Mouse (Mus musculus) lung, embryonic 16.5 days (tissue): ENCODE data around the gene BC035044. TPM values are rescaled to one million over a fixed set of nuclear protein-coding genes. Genes with fewer than 3 reads are reported as not detected.
"Not testable (repeated sequence)": the region's sequence is repeated elsewhere in the genome, so short reads cannot be mapped to it uniquely, and the experiment has no call there.

ENCODE experiments used
- ATAC-seq: fragments of 200-750 bp; cut with Nextera tagmentation; 2 replicates; pipeline ENCODE4 v1.8.0; 2017; ENCODE audit warnings: low read depth, mild to moderate bottlenecking, moderate library complexity
- H3K27ac ChIP-seq: fragments of 300-500 bp; sonication (generic); 2 replicates; pipeline ENCODE4 v1.5.1; 2014; ENCODE audit warnings: mild to moderate bottlenecking, control low read depth, low read length
- H3K27me3 ChIP-seq: fragments of 300-500 bp; sonication (generic); 2 replicates; pipeline ENCODE4 v1.6.1; 2014; ENCODE audit warnings: low read depth, low read length, mixed read lengths; ENCODE audit not compliant: control insufficient read depth, insufficient read depth
- H3K36me3 ChIP-seq: fragments of 300-500 bp; sonication (generic); 2 replicates; pipeline ENCODE4 v1.6.1; 2014; ENCODE audit warnings: low read length; ENCODE audit not compliant: control insufficient read depth, insufficient read depth
- H3K4me1 ChIP-seq: fragments of 300-500 bp; sonication (generic); replicated peaks from 2 replicates; pipeline ENCODE4 v1.6.1; 2014; ENCODE audit warnings: low read length, mixed read lengths; ENCODE audit not compliant: control insufficient read depth, insufficient read depth
- H3K4me2 ChIP-seq: fragments of 300-500 bp; sonication (generic); 2 replicates; pipeline ENCODE4 v1.6.1; 2014; ENCODE audit warnings: low read depth, low read length, control low read depth
- H3K4me3 ChIP-seq: fragments of 300-500 bp; sonication (generic); 2 replicates; pipeline ENCODE4 v1.5.1; 2014; ENCODE audit warnings: mild to moderate bottlenecking, low read length, control low read depth
- H3K9ac ChIP-seq: fragments of 300-500 bp; sonication (generic); 2 replicates; pipeline ENCODE4 v1.6.1; 2014; ENCODE audit warnings: low read length, control low read depth
- H3K9me3 ChIP-seq: fragments of 300-500 bp; sonication (generic); 2 replicates; pipeline ENCODE4 v1.6.1; 2016; ENCODE audit warnings: low read length; ENCODE audit not compliant: control insufficient read depth
- WGBS: fragments of 180-500 bp; shearing (Covaris S2); extraction: QIAGEN DNeasy Blood & Tissue Kit; methylation state at CpG from one replicate; pipeline ENCODE4 v1.1.7; 2014; 5-methylcytosine and 5-hydroxymethylcytosine counted together
- polyA plus RNA-seq: library from polyadenylated mRNA; unstranded; fragments of >200 nt; fragmentation: Nextera tagmentation; extraction: Ambion mirVana; gene quantifications from 2 replicates; pipeline ENCODE4 v1.2.1, GENCODE M21; 2015

The BC035044 gene
- polyA plus RNA-seq, 1 experiment from 2014 or later = 0.87 TPM

DNA sequence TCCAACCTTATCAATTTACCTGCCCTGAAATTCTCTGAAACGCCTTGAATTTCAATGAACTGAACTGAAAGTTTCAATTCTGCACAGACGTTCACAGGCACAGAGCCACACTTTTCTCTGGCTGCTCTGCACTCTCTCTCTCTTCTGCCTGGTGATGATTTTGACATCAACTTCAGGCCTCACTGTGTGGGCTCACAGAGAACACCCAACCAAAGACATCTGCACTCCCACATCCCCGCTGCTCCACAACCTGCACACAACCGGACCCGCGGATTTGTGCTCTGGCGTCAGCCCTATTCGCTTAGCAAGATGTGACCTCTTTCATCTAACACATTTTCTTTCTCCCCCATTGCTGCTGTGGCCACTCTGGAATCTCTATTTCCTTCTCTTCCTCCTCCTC is 46.8 kb downstream of the BC035044 start:
- H3K9me3 ChIP-seq = no peaks in the 10 kb centered on the region
- peaks cover 26% of the 10 kb centered on the region for H3K4me1 ChIP-seq
- H3K36me3 ChIP-seq = no peaks in the 10 kb centered on the region
- 19% methylated on average over 8 of the region's 8 CpGs for WGBS
- peak overlapping the region; percentile 10 for H3K9ac ChIP-seq
- no peak for ATAC-seq
- H3K4me2 ChIP-seq = peak overlapping the region; percentile 81
- peak overlapping the region; percentile 99 for H3K27ac ChIP-seq
- H3K4me3 ChIP-seq = peak overlapping the region; percentile 76; the same call in 1 of the 2 replicates
- H3K27me3 ChIP-seq = no peaks in the 10 kb centered on the region

DNA sequence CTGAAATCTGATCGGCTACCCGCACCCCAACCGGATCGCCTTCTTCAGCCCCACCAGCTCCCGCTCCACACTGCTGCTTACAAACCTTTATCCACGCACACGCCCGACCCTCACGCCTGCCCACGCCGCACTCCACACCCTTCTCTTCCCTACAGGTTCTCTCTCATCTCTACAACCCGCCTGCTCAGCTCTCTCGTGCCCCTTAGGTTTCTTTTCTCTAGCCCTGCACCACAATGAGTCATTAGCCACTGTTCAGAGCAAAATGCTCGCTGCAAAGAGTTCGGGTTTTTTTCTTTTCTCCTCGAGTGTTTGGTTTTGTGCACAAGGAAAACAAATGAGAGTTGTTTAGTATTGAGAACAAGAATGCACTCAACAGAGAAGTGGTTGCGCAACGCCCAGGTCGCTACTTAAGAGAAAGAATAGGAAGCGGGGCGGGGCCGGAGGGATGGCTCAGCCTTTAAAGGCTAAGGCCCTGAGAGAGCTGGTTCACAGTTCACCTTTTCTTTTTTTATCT is 47.4 kb downstream of the BC035044 start:
- WGBS = under 1% methylated on average over 22 of the region's 22 CpGs
- H3K27ac ChIP-seq = peak overlapping the region; percentile 99
- H3K9ac ChIP-seq = peak overlapping the region; percentile 82
- H3K4me3 ChIP-seq = peak overlapping the region; percentile 76
- H3K27me3 ChIP-seq = no peaks in the 10 kb centered on the region
- ATAC-seq = peak; percentile 35
- peak overlapping the region; percentile 81 for H3K4me2 ChIP-seq
- H3K36me3 ChIP-seq = no peaks in the 10 kb centered on the region
- no peaks in the 10 kb centered on the region for H3K9me3 ChIP-seq
- peaks cover 26% of the 10 kb centered on the region for H3K4me1 ChIP-seq

DNA sequence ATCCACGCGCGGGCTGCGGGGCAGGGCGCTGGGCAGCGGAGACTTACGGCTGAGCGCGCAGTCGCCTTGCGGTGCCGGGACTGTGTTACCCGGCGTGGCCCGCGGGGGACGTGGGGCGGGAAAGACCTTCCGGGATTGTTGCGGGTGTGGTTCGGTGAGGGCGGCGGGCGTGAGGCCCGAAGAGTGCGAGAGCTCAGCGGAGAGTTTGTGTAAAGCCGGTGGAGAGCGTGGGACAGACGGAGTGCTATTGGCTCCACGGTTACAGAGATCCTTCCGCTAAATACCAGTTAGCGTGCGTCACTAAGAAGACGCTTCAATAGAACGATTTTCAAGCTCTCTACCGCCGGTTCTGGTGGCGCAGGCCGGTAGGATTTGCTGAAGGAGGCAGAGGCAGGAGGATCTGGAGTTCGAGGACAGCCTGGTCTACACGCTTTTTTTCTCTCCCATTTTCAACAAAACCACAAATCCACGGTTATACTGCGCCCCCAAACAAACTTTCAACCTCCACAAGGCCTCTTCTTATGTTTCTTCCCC is 47.9 kb downstream of the BC035044 start:
- Histone ChIP-seq H3K9me3 (no peaks in the 10 kb centered on the region), H3K4me3 (peak overlapping the region; percentile 76), H3K9ac (peak overlapping the region; percentile 82), H3K4me1 (peaks cover 26% of the 10 kb centered on the region), H3K4me2 (peak overlapping the region; percentile 81), H3K27me3 (no peaks in the 10 kb centered on the region), H3K36me3 (no peaks in the 10 kb centered on the region), H3K27ac (peak overlapping the region; percentile 99)
- under 1% methylated on average over 44 of the region's 44 CpGs for WGBS
- peak; percentile 64 for ATAC-seq

DNA sequence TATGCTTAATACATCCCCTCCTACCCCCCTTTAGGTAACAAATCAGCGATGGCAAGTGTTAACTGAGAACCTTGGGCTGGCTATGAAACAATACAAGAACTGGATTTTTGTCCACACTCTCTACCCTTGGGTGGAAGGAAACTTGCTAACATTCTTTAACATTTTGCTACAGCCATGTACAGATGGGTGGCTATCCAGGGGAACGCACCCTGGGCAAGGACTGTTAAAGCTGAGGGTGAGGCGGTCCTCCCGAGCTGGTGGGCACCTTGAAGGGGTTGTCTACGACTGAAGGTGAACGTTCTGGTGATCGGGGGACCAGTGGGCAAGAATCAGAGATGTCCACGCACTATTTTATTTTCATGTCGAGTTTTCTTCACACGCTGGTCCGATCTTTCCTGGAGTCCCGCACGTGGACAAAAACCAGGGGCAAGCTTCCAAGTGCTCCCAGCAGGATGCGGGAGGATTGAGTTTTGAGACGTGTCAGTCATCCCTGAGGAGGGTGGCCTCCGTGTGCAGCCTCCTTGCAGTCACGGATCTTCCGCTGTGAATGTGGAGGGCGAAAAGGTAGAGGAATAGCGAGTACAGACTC is 48.5 kb downstream of the BC035044 start:
- Histone ChIP-seq H3K27ac (peak overlapping the region; percentile 99), H3K27me3 (no peaks in the 10 kb centered on the region), H3K36me3 (no peaks in the 10 kb centered on the region), H3K4me2 (peak overlapping the region; percentile 81), H3K9ac (peak overlapping the region; percentile 74), H3K4me1 (peaks cover 29% of the 10 kb centered on the region), H3K9me3 (no peaks in the 10 kb centered on the region), H3K4me3 (peak overlapping the region; percentile 76)
- ATAC-seq = no peak
- under 1% methylated on average over 20 of the region's 20 CpGs for WGBS

DNA sequence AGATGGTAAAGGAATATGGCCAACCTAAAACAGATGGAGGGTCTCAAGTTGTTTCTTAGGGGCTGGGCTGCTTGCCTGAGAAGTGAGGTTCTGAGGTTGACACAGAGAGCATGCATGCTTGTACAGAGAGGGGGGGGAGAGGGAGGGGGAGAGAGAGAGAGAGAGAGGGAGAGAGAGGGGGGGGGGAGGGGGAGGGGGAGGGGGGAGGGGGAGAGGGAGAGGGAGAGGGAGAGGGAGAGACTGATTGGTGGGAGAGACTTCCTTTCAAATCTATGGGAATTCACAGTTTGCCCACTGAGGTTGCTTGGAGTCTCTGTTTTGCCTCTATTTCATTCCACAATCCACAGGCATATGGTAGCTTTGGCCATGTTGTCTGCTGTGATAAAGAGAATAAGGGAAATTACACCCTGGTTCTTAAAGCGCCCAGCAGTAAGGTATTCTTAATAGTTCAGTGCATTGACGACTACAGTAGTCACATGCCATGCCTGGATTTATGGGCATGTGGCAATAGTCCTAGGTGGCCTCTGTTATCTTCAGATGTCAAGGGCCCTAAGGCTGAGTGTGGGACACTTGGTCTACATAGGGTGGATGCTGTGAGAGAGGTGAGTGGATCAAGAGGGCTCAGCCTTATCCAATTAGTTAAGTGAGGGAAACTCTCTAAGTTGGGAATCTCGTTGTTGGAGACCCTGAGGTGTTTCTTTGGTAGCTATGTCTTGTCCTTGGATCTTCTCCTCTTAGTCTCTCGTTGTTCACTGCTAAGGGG is 49.4 kb downstream of the BC035044 start:
- Histone ChIP-seq H3K9me3 (no peaks in the 10 kb centered on the region), H3K27me3 (no peaks in the 10 kb centered on the region), H3K27ac (no peak overlapping the region), H3K4me1 (peaks cover 30% of the 10 kb centered on the region), H3K4me2 (peak overlapping the region; percentile 81), H3K4me3 (peak overlapping the region; percentile 76), H3K36me3 (no peaks in the 10 kb centered on the region), H3K9ac (peak overlapping the region; percentile 74)
- no peak for ATAC-seq
- 35% methylated on average over 4 of the region's 4 CpGs for WGBS

DNA sequence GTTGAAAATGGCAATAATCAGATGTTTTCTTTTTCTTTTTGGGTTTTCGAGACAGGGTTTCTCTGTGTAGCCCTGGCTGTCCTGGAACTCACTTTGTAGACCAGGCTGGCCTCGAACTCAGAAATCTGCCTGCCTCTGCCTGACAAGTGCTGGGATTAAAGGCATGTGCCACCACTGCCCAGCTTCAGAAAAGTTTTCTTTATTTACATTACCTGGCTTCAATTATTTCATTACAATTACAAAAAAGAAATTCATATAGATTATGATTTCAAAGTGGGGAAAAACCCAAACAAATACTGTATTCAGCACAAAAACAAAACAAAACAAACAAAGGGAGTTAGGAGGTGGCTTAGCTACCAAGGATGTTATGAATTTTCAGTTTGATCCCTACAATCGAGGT is 50.3 kb downstream of the BC035044 start:
- not testable (repeated sequence) for H3K9ac ChIP-seq, H3K36me3 ChIP-seq, H3K4me2 ChIP-seq, ATAC-seq, H3K9me3 ChIP-seq, H3K27me3 ChIP-seq, H3K4me3 ChIP-seq, H3K27ac ChIP-seq
- WGBS = 84% methylated on average over 3 of the region's 3 CpGs
- peaks cover 30% of the 10 kb centered on the region for H3K4me1 ChIP-seq

DNA sequence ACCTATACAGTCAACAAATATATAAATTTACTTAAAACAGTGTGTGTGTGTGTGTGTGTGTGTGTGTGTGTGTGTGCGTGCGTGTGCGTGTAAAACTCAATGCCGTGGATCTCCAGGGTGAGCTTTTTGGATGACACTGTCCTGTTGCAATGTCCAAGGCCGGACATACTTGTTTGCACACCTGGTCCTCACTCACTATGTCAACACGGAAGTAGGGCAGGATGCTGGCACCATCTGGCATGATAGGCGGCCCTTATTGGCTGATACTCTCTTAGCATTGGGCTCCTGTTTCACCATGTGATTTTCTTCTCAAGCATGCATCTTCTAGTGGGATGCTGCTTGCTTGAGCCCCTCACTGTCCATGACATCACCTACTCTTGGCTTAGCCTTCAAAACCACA is 51.0 kb downstream of the BC035044 start:
- 48% methylated on average over 7 of the region's 7 CpGs for WGBS
- Histone ChIP-seq H3K36me3 (no peaks in the 10 kb centered on the region), H3K9ac (no peak overlapping the region), H3K4me3 (peak overlapping the region; percentile 84), H3K4me2 (peak overlapping the region; percentile 80), H3K9me3 (no peaks in the 10 kb centered on the region), H3K27me3 (no peaks in the 10 kb centered on the region), H3K4me1 (peaks cover 29% of the 10 kb centered on the region), H3K27ac (no peak overlapping the region; the same call in 1 of the 2 replicates)
- no peak for ATAC-seq

DNA sequence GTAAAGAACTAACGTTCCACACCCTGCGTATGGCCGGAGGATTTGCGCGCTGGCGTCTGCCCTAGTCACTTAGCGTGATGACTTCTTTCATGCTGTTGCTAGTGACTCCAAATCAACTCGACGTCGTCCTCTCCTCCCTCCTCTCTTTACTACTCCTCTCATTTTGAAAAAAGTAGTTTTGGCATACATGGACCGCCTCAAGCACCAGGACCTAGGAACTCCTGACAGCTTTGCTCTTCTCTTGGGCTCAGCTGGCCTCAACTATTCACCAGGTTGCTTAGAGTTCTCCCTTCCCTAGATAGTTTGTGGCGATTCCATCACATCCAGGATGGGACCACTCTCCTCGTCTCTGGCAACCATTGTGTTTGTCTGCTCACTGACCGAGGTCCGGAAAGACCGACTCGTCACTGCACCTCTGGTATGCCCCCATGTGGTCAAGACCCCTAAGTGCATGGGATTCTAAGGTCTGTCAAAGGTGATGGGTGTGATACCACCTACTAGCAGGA is 51.6 kb downstream of the BC035044 start:
- Histone ChIP-seq H3K27me3 (no peaks in the 10 kb centered on the region), H3K9me3 (no peaks in the 10 kb centered on the region), H3K27ac (peak overlapping the region; percentile 99), H3K4me3 (peak overlapping the region; percentile 84), H3K4me2 (peak overlapping the region; percentile 80), H3K36me3 (no peaks in the 10 kb centered on the region), H3K4me1 (peaks cover 25% of the 10 kb centered on the region), H3K9ac (peak overlapping the region; percentile 92)
- peak; percentile 16; the same call in 1 of the 2 replicates for ATAC-seq
- 0% methylated on average over 17 of the region's 17 CpGs for WGBS
